Mouse (Mus musculus) testis, adult 2 months (tissue): ENCODE measurements around the gene Pea15a.

Experiments used
- CTCF ChIP-seq: fragments of 200-500 bp; IDR thresholded peaks from 2 replicates; pipeline ENCODE4 v1.5.1; 2012; ENCODE audit warnings: low read depth, mild to moderate bottlenecking, inconsistent platforms, low read length, moderate library complexity; ENCODE audit not compliant: control insufficient read depth, insufficient read depth, insufficient replicate concordance
- POLR2A ChIP-seq: fragments of 200-500 bp; IDR thresholded peaks from 2 replicates; pipeline ENCODE4 v1.6.1; 2012; ENCODE audit warnings: low read depth, mild to moderate bottlenecking, inconsistent platforms, low read length, moderate library complexity; ENCODE audit not compliant: control insufficient read depth

DNA sequence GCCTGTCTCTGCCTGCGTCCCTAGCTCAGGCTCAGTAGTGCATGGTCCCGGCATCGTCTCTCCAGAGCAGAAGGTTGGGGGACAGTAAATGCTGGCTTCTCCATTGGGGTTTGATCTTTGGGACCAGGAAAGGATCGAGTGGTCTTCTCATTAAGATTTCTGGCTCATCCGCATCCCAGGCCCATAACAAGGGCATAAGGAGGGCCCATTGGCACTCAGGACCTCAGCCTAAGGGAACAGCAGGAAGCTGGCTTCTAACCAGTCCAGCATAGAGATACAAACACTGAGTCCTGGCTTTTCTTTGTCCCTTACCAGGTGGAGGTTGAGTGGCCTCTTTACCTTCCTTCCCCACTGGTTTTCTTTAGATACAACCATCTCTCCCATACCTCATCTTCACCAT is 8.8 kb downstream of the Pea15a start:
- no peak for TF ChIP-seq POLR2A
- TF ChIP-seq CTCF, result no peak
